Mouse (Mus musculus): ENCODE measurements at regions not wholly inside any gene's neighbourhood (a gene's known extent, or its start where the extent isn't known, plus 50 kb on each side); places are given as distances from the start of the nearest gene placed in this dataset.

GRCm38 (mm10) chr17:61696717-61697116 lies 1184.4 kb downstream of the Efna5 start:
- ATAC-seq (ENCODE audit: low TSS enrichment) = no peak

DNA sequence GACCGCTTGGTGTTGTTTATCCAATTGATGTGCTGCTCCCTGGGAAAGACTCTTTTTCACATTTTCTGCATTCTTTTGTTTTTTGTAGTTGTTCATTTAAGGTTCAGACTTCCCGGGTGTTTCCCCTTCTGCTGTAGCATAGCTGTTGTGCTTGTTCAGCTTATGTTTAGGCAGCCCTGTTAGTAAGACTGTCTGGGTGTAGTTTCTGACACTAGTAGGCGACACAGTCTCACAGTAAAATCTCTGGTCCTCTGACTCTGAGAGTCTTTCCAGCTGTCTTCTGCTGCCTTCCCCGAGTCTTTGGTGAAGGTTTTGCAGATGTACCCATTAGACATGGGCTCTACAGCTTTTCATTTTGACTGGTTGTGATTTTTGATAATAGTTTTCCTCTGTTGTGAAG lies 1194.8 kb downstream of the Efna5 start:
- no peak for ATAC-seq (ENCODE audit: low TSS enrichment)

DNA sequence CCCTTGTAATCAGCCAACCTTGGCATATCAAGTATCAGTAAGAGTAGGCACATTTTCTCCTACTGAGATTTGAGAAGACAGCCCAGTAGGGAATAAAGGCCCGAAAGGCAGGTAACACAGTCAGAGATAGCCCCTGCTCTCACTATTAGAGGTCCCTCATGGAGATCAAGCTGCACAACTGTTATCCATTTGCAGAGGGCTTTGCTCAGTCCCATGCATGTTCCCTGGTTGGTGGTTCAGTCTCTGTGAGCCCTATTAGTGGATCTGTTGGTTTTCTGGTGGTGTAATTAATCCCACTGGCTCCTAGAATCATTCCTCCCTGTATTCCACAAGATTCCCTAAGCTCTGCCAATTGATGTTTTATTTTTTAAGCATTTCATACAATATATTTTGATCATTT lies 1196.6 kb downstream of the Efna5 start:
- ATAC-seq (ENCODE audit: low TSS enrichment) = no peak

- ATAC-seq (ENCODE audit: low TSS enrichment) = no peak
These were observed 1210.5 kb downstream of the Efna5 start for GRCm38 (mm10) chr17:61670651-61671050.

DNA sequence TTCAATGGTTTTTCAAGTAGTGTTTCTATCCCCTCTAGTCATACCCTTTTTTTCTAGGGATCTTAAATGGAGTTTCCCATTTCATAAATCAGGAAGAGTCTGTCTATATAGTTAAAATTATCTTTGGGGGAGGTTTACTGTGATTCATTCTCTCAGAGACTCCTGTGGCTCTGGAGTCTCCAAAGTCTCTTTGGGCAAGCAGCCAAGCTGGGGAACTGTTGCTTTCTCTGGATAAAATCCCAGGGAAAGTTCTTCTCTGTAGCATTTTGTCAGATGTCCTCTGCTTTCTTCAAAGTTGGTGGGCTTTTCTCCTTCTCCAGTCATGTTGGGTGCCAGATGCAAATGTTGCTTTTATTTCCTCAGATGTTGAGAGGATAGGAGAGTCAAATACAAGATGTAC lies 1213.7 kb downstream of the Efna5 start:
- ATAC-seq (ENCODE audit: low TSS enrichment) = peak; percentile 81

- ATAC-seq (ENCODE audit: low TSS enrichment) = no peak
These were observed 1216.2 kb downstream of the Efna5 start for GRCm38 (mm10) chr17:61664926-61665325.

DNA sequence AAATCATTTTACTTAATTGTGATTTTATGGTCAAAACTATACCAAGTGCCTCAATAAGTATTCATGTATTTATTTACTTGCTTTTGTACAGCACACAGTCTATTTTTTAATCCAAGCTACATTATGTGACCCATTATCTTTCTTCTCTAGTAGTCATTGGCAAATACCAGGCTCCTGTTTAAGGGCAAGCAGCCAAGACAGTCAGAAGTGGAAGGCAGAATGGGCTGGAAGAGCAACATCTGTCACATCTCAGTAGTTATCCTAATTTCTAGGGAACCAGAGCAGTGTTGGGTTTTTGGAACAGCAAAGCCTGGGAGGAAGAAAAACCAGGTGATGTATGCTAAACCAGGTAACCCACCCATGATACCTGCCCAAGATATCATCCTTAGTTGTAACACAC lies 1233.5 kb downstream of the Efna5 start:
- no peak for ATAC-seq (ENCODE audit: low TSS enrichment)

DNA sequence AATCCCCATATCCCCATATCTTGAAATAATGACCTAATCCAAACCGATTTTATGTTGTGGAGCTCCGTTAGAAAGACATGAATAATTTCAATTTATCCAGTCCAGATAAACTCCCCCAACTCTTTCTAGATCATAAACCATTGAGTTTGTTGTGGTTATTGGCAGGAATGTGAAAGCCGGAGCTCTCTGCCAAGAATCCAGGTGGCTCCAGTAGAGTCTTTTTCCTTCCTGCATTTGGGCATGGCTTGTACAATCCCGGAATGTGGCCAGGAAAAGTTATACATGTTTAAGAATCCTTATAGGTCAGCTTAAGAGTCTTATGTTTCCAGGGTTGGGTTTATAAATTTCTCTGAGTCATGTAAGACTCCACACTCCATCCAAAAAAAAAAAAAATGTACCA lies 1272.8 kb downstream of the Efna5 start:
- no peak for ATAC-seq (ENCODE audit: low TSS enrichment)

- ATAC-seq (ENCODE audit: low TSS enrichment) = no peak
These were observed 1274.2 kb downstream of the Efna5 start for GRCm38 (mm10) chr17:61606729-61607481.

GRCm38 (mm10) chr17:61604246-61604645 lies 1276.9 kb downstream of the Efna5 start:
- ATAC-seq (ENCODE audit: low TSS enrichment) = no peak

- ATAC-seq (ENCODE audit: low TSS enrichment) = no peak
These were observed 1291.9 kb downstream of the Efna5 start for GRCm38 (mm10) chr17:61589255-61589654.

DNA sequence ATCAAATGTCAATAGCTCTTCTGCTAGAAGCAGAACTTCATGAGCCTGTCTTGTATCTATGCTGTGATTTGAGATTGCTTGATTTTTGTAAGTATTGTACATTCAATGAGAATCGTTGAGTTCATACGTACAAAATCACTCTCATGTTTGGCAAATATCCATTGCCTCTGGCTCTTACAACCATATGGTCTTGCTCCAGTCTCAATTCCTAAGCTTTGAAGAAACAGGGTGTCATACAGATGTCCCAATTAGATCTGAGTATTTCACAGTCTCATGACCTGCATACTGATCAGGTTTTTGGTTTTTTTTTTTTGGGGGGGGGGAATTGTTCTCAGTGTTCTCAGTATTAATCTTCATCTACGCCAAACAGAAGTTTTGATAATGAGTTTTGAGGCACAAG lies 1302.2 kb downstream of the Efna5 start:
- ATAC-seq (ENCODE audit: low TSS enrichment) = no peak

DNA sequence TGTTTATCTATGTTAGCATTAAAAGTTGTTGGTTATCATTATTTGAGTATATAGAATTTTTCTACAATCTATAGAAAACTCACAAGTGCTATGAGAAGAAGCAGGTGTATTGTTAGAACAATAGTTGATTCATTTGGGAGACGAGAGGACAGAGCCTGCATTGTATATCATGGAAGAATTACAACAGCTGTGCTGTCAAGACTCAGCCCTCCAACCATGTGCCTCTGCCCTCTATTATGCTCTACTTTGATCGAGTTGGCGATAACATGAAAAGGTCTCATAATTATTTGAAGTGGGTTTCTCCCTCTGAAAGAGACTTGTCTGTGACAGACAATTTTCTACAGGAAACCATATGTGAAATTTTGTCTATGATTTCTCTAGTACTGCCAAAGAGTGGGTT lies 1310.2 kb downstream of the Efna5 start:
- ATAC-seq (ENCODE audit: low TSS enrichment) = no peak

Measured in frontal cortex, adult (tissue).